Mouse (Mus musculus): ENCODE data around the gene 1700010B08Rik.
"Not testable (repeated sequence)": the region's sequence is repeated elsewhere in the genome, so short reads cannot be mapped to it uniquely, and the experiment has no call there.

The 1700010B08Rik gene

DNA sequence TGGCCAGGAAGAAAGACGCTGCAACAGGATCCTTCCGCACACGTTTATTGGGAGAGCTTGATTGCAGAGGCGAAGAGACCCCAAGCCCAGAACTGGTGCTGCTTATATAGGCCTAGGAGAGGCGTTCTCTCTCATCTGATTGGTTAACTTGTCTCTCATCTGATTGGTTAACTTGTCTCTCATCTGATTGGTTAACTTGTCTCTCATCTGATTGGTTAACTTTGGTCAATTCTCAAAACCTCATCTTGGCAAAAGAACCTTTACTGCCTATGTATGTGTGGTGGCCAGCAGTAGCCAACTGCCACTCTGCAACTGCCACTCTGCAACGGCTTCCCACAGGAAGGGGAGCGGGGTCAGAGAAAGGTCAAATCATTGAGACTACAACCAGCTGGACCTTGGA, at the start of gene 1700010B08Rik:
Gene 1700010B08Rik (plus strand): TSS at position 301 of the 400 bp plus-strand sequence.
- DNase-seq (ENCODE audit: low spot score in 2 of 2): not testable (repeated sequence)

DNA sequence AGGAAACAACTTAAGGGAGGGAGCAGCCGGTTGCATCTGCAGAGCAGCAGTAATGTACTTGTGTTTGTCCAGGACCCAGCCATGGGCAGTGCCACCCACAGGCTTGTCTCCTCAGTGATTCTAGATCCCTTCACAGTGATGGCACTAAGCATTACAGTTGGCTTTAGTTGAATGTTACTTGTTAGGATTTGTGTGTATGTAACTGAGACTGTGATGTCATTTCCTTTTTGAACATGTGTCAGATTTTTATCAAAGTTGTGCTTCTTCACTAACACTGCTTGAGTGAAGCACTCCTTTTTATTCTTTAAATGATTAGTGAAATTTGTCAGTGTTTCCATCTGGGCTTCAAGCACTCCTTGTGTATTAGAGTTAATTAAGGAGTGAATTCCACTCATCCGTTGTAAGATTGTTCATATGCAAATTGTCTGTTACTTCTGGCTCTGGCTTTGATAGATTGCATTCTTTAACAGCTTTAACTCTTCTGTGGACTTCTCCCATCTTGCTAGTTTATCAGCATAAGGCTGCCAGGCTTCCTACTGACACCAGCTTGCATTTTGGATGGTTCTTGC, 46.8 kb upstream of the 1700010B08Rik start:
- no peak for DNase-seq (ENCODE audit: low spot score in 2 of 2)

DNA sequence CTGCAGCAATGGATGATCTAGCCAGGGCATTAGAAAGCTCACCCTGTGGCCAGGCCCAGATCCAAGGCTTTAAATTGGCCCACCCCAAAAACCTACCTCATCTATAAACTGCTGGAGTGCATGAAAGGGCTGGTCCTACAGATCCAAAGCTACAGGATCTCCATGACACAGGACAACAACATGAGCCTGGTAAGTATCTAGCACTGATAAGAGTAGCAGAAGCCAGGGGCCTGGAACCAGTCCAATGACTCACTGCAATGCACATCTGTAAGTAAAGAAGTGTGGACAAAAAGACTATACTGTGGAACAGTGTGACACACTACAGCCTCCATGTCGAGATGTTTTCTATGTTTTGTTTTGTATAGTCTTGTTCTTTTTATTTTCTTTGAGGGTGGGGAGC, 45.7 kb upstream of the 1700010B08Rik start:
- no peak for DNase-seq (ENCODE audit: low spot score in 2 of 2)

GRCm38 (mm10) chr2:173678593-173678992, 40.6 kb upstream of the 1700010B08Rik start:
- no peak for DNase-seq (ENCODE audit: low spot score in 2 of 2)

DNA sequence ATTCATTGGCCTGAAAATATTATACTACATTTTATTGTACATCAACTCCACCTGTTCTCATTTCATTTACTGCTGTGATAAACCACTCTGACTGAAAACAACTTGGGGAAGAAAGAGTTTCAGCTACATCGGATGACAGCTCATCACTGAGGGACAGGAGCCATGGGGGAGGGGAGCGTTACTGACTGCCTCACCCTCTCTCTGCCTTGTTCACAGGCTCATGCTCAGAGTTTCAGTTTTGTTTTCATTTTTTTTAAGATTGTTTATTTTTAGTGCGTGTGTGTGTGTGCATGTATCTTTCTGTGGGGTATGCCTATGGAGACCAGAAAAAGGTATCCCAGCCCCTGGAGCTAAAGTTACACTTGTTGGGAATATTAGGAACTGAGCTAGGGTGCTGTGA, 40.0 kb upstream of the 1700010B08Rik start:
- peak; percentile 59 for DNase-seq (ENCODE audit: low spot score in 2 of 2)

DNA sequence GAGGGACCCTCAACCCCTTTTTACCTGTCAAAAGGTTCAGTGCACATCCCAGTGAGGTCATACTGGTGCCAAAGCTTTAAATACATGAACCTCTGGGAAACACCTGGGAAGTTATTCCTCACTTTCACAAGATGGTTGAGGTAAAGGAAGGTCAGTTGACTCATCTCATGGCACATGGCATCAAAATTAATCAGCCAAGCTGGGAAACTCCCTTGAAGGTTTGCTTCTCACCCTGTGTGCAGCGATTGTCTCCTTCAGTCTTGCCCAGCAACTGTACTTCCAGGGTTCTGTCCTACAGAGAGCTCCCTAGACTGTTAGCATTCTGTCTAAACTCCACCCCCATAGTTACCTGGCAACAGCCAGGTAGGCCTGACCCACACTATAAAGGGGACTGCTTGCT, 39.1 kb upstream of the 1700010B08Rik start:
- DNase-seq (ENCODE audit: low spot score in 2 of 2): no peak

DNA sequence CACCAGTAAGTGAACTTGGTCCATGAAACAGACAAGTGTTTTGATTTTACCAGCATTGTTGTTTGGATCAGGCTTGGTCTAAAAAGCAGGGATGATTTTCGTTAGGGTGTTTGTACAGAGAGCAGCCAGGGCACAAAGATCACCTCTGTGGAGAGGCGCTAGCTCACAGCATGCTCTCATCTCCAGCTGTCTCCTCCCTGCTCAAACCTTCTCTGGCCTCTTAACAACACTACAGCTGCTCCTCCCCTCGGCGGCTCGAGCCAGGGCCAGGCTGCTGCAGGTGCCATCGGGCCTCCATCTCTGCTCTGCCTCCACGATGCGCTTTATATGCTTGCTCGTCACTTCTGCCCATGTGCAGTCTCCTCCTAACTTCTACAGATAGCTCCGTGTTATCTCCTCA, 36.4 kb upstream of the 1700010B08Rik start:
- DNase-seq (ENCODE audit: low spot score in 2 of 2): no peak

GRCm38 (mm10) chr2:173685781-173686361, 33.3 kb upstream of the 1700010B08Rik start:
- no peak for DNase-seq (ENCODE audit: low spot score in 2 of 2)

- DNase-seq (ENCODE audit: low spot score in 2 of 2): no peak
Measured at GRCm38 (mm10) chr2:173687363-173687762, 31.9 kb upstream of the 1700010B08Rik start.

- DNase-seq (ENCODE audit: low spot score in 2 of 2): no peak
Measured at GRCm38 (mm10) chr2:173689835-173690234, 29.4 kb upstream of the 1700010B08Rik start.

DNA sequence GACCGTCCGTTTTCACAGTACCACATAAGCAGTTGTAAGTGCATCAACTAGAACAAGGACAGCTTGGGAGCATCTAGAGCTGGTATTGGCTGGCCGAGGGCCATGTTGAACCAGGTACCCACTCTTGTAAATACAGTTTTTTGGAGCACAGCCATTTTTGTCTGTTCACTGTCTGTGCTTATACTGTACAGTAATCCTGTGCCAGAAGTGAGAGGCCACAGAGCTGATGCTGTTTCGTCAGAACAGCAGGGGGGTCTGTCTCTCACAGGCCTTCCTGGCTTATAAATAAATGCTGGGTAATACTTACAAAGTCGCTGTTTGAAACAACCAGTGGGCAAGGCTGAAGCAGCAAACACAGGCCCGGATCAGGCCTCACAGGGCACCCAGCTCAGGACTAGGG, 27.5 kb upstream of the 1700010B08Rik start:
- no peak for DNase-seq (ENCODE audit: low spot score in 2 of 2)

- no peak for DNase-seq (ENCODE audit: low spot score in 2 of 2)
Measured at GRCm38 (mm10) chr2:173692693-173693092, 26.5 kb upstream of the 1700010B08Rik start.

GRCm38 (mm10) chr2:173698850-173699249, 20.4 kb upstream of the 1700010B08Rik start:
- DNase-seq (ENCODE audit: low spot score in 2 of 2): no peak

- no peak for DNase-seq (ENCODE audit: low spot score in 2 of 2)
Measured at GRCm38 (mm10) chr2:173702096-173702866, 16.9 kb upstream of the 1700010B08Rik start.

DNA sequence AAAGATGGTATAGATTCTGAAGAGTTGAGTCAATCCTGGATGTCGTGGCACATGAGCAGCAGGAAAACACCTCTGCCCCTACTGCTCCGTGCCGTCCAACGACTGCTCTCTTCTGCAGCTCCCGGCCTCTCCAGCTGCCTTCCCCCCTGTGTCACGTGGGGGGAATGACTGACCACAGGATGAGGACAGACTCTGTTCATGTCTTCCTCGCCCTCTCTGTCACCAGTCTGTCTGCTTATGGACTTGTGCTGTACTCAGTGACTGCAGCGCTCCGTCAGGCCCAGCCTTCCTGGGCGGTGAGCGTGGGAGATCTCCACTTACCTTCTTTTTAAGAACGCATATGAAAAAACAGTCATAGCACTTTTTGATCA, 16.4 kb upstream of the 1700010B08Rik start:
- DNase-seq (ENCODE audit: low spot score in 2 of 2): no peak

GRCm38 (mm10) chr2:173705827-173706551, 13.2 kb upstream of the 1700010B08Rik start:
- DNase-seq (ENCODE audit: low spot score in 2 of 2): no peak

DNA sequence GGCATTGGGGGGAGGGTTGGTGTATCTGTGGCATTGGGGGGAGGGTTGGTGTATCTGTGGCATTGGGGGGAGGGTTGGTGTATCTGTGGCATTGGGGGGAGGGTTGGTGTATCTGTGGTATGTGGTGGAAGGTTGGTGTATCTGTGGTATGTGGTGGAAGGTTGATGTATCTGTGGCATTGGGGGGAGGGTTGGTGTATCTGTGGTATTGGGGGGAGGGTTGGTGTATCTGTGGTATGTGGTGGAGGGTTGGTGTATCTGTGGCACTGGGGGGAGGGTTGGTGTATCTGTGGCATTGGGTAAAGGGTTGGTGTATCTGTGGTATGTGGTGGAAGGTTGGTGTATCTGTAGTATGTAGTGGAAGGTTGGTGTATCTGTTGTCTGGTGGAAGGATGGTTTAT, 11.6 kb upstream of the 1700010B08Rik start:
- not testable (repeated sequence) for DNase-seq (ENCODE audit: low spot score in 2 of 2)

DNA sequence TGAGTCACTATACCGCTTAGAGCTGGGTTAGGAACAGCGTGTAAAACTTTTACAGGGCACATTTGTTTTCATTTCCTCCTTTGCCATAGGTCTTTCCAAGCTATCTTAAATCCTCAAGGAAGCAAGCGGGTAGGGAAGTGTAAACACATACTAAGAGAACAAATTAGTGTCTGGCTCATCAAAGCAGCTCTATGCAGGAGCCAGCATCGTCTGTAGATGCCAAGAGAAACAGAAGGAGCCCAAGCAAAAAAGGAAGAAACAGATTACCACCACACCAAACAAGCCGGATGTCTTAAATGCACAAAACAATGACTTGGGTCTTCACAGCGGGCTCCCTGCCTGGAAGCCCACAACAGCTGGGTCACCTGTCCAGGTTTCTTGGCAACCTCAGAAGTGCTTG, 9.0 kb upstream of the 1700010B08Rik start:
- DNase-seq (ENCODE audit: low spot score in 2 of 2): no peak

DNA sequence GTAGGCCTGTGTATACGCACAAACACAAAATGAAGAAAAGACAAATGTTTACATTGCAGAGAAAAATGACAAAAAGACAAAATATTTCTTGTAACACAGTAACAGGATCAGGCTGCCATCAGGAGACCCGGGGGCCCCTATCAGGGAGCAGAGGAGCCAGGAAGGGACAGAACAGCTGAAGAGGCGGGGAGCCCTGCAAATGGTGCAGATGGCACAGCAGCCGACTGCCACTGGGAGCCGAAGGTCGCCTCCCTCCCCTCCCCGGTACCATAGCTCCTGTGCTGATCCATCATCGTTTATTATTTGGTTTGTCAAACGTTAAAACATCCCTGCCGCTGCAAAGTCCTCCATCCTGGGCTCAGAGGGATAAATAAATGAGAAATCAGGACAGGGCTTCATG, 6.6 kb upstream of the 1700010B08Rik start:
- no peak for DNase-seq (ENCODE audit: low spot score in 2 of 2)

DNA sequence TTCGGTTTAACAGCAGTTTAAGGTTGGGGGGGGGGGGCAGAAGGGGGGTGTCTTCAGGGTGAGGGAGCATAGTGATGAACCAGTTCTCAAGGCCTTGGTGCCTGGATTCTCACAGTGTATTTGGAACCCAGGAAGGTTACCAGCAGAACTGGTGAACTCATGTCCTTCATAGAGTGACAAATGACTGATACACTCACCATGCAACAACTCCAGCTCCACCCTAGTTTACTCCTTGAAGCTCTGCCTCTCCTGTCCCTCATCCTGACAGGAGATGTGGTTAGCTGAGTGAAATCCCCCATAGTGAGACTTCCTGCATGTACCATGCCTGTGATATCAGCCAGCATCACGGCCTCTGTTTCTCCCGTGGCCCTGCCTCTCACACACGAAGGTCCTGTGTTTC, 6.0 kb upstream of the 1700010B08Rik start:
- DNase-seq (ENCODE audit: low spot score in 2 of 2): no peak

- DNase-seq (ENCODE audit: low spot score in 2 of 2): no peak
Measured at GRCm38 (mm10) chr2:173714620-173715218, 4.5 kb upstream of the 1700010B08Rik start.

- DNase-seq (ENCODE audit: low spot score in 2 of 2): no peak
Measured at GRCm38 (mm10) chr2:173716966-173717365, 2.2 kb upstream of the 1700010B08Rik start.
